Mouse (Mus musculus): ENCODE measurements at regions not wholly inside any gene's neighbourhood (a gene's known extent, or its start where the extent isn't known, plus 50 kb on each side); places are given as distances from the start of the nearest gene placed in this dataset.
A peak's percentile ranks its signal among the peaks of the same experiment; 100 is the strongest.

DNA sequence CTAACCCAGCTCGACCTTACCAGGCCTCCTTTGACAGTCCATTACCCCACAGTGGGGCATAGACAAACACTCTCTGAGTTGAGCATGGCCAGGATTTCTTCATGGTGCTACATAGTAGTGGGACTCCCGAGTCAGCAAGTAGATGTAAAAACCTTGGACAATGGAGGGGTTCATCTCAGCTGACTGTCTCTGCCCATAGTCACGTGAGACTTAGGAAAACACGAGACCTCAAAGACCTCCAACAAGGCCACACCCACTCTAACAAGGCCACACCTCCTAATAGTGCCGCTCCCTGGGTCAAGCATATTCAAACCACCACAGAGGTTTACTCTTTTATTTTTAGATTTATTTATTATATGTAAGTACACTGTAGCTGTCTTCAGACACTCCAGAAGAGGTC is 52.5 kb upstream of the Cldn24 start:
- DNase-seq (ENCODE audit: low spot score): no peak

GRCm38 (mm10) chr8:47768751-47769150 is 53.2 kb upstream of the Cldn24 start:
- intact Hi-C loops (cut with DNase I): no loop called here
- no peak for DNase-seq (ENCODE audit: low spot score)

More for the DNA sequence above, 52.5 kb upstream of the Cldn24 start:
- intact Hi-C loops (cut with DNase I): no loop called here

GRCm38 (mm10) chr8:47764480-47764879 is 50.7 kb upstream of the Cdkn2aip start:
- intact Hi-C loops (cut with DNase I): no loop called here
- peak; percentile 41 for DNase-seq (ENCODE audit: low spot score)

GRCm38 (mm10) chr8:47764068-47764467 is 50.3 kb upstream of the Cdkn2aip start:
- DNase-seq (ENCODE audit: low spot score): no peak
- intact Hi-C loops (cut with DNase I): no loop called here

Data from heart, postnatal 25 days (tissue).